Mouse (Mus musculus) A20 (cell line): ENCODE measurements around the gene Stx19.
A peak's percentile ranks its signal among the peaks of the same experiment; 100 is the strongest.

Experiments used
- DNase-seq: peaks from one replicate; pipeline ENCODE4 v3.0.0-alpha.2; 2011; ENCODE audit warnings: low read depth, low spot score

Stx19 gene

DNA sequence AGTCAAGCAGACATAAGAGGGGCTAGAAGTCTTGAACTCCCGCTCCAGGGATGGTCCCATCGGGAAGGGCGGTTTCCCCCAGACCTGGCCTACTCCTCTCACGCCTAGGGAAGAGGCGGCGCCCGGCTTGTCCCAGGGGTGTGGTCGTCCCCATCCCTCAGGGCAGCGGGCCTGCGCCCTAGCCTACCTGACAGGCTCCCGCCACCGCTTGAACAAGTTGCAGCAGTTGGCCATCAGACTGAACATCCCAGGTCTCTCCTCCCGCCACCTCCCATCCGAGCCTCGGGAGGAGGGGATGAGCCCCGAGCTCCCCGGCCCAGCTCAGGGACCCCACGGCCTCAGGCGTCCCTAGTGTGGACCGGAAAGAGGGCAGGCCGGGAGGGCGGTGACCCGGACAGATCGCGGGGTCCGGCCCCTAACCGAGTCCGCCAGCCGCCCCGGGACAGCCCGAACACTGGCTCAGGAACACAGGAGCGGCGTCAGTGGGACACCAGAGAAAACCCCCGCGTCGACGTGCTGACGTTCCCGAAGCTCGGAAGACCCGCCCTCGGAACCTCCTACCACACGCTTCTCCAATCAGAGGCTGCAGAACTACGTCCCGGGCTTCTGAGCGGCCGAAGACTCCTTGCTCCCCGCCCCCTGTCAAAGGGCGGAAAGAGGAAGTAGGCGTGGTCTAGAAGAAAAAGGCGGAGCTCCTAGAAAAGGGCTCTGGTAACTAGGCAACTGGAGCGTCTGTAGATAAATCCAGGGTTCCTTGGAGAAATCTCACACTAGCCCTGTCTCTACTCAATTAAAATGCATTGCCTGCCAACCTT, 32.2 kb downstream of the Stx19 start, which contains the start of gene Arl13b:
Gene Arl13b (minus strand): TSS at position 543 of the 815 bp plus-strand sequence.
- peak; percentile 96 for DNase-seq

DNA sequence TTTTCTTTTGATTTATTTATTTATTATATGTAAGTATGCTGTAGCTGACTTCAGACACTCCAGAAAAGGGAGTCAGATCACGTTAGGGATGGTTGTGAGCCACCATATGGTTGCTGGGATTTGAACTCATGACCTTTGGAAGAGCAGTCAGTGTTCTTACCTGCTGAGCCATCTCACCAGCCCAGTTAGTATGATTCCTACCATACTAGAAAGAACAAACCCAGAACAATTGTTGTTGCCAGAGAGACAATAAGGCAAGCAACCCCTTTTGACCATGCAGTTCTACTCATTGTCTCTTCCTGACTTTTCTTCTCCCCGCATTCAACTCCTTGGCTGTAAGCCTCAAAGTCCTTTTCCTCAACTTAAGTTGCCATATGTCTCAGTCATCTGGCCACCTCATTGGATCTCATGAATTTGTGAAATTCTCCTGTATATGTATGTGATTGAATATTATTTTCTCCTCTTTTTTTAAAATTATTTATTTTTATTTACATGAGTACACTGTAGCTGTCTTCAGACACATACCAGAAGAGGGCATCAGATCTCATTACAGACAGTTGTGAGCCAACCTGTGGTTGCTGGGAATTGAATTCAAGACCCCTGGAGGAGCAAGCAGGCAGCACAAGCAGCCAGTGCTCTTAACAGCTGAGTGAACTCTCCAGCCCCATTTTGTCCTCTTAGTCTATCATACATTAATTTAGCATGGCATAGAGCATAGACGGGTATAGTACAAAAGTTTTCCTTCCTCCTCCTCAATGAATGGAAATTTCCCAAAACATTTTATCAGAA, 38.2 kb downstream of the Stx19 start:
- DNase-seq, result no peak

DNA sequence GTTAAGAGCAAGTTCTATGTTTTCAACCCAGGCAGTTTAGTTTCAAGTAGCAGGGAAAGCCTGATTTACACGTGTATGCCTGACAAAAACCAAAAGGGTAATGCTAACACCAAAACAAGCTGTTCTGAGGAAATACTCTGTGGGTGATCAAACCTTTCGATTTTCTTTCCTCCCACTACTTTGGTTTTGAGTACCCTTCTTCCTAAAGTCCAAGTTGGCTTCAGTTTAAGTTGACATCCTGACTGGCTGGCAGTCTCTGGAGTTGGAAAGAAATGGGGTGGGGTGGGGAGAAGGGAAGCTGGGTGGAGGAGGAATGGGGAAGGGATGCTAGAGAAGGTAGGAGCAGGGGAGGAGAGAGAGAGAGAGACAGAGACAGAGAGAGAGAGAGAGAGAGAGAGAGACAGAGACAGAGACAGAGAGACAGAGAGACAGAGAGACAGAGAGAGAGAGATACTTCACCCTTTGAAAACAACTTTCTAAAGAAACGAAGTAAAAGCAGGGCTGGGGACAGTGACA, 39.2 kb downstream of the Stx19 start:
- DNase-seq, result no peak

DNA sequence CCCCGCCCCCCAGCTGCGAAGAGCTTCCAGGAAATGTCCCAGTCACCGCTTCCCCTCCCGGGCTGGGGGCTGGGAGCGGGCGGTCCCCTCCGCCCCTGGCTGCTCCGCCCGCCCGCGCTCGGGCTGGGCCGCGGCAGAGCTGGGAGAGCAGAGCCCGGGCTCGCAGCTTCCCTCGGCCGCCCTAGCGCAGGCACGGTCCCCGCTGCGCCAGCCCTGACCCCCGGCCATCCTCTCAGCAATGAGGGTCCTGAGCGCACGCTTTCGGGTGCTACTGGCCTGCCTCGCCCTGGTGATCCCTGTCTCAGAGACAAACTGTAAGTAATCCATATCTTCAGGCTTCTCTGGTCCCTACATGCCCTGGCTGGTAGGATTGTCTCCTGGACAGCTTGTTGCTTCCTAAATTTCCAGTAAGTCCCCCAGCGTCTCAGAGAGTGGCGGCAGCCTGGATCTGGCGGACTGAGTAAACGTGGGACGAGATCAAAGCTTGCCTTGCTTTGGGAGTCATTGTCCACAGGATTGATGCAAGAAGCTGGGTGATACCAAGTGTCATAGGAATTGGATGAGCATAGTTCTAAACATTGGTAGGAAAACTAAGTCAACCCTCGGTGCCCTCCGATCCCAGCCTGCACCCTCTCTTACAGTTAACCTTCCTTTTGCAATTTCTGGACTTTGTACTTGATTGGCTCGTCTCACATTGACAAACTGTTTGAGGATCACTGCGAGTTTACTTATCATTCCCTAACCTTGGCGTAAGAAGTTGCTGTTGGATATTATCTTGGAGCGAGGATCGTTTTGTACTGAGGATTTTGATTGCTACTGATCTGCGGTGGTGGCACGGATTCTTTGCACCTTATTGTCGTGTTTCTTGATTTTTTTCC, 40.0 kb downstream of the Stx19 start, which contains the start of gene Pros1:
Gene Pros1 (plus strand): TSS at position 117 of the 878 bp plus-strand sequence.
- no peak for DNase-seq

DNA sequence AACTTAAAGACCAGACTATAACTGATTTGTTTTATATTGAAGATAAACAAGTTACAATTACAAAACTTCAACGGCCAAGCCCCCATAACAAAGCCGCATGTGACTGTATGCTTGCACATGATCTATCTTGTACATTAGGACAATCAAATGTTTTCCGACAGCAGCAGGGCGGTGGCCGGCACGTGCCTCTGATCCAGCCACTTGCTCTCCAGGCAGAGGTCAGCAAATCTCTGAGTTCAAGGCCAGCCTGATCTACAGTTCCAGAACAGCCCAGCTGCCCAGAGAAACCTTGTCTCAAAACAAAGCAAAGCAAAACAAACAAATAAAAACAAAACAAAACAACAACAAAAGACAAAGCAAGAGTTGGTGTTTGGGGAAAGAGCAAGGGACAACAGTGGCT, 40.9 kb downstream of the Stx19 start:
- DNase-seq, result no peak

DNA sequence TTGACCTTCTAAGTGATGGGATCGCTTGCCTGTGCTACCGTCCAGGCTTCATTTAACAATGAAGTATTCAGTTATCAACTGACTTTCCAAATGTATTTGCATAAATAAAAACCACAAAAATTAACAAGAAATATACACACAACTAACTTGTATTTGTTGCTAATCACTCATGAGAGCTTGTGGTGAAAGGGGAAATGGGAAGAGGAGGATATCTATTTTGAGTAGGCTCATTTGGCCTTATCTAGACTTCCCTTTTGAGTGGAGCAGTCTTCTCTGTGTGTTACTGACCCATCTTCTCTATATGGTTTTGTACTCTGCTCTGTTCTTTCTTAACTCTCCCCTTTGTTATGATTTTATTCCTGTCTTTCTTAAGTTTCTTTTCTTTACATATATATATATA, 41.8 kb downstream of the Stx19 start:
- no peak for DNase-seq

DNA sequence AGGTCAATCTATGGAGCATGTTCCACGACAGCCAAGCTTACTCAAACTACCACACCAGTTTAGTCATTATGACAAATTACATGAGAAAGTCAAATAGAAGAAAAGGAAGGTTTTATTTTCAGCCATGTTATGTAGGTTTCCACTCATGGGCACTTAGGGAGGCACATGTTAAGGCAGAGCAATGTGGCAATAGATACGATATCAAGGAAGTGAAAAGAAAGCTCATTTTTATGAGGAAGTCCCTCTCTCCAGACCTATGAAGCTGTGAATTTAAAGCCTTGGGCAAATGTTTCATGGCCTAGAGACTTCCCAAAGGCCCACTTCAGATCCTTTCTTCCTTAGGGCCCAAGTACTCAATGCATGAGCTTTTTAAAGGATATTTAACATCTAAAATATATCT, 43.0 kb downstream of the Stx19 start:
- no peak for DNase-seq

DNA sequence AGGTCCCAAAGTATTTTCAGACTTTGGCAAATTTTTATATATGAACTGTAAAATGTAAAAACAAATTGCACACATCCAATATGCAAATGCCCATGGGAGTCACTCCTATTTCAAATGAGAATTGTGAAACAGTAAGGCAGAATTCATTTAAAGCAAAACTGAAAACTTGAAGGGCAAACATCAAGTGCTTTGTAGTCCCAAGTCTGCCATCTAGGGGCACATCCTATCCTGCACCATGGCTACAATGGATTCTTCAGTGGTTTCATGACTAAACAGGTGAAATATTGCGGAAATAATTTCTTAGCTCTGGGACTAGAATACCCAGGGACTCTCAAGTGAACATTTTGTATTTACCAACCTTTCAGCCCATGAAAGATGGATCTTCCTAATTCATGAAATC, 43.5 kb downstream of the Stx19 start:
- DNase-seq, result peak; percentile 18

DNA sequence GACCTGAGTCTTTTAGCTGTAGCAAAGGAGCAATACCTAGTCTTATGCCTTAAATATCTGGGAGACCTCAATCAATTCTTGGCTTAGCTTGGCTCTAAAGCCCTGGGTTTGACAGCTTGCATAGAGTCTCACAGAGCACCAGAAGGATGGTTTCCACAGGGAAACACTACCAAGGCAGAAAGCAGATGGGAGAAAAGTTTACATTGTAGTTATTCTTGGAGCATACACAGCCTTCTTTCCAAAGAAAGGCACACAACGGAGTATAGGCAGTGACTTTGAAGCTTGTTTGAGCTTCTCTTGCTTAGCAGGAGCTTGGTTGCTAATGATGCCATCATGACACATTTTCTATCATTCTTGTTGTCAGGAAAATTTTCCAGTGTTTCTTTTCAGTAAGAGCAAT, 45.7 kb downstream of the Stx19 start:
- DNase-seq, result no peak

DNA sequence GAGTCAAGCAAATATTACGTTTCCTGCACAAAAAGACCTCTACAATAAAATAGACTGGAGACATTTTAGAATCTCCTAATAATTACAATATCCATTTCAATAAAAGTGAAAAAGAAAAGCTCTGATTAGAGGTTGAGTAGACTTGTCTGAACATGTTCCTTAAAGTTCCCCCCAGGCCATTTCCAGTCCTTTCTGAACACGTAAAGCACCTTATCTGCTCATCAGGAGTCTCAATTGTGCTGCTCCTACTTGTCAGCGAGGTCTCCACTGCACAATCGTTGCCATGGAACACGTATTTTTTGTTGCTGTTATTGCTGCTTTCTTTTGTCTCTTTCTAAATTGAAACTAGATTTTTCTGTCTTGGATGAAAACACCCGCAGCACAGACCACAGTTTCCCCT, 47.0 kb downstream of the Stx19 start:
- no peak for DNase-seq

DNA sequence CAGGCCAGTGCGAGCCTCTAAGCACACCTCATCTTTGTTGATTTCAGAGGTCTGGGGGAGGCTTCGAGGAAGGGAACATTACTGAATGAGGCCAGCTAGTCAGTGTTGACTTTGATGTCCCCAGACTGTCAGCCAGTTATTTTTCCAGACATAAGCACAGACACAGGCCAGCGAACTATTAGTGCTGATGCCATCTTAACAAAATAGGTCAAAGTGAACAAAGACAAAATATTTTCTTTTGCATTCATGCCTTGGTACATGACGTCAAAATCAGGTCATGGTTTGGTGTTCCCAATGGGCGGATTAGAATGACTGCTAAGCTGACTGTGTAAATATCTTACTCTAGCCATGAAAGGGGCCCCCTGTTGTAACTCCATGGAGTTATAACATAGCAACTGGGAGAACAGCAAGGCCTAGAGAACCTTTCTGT, 58.2 kb downstream of the Stx19 start:
- no peak for DNase-seq

DNA sequence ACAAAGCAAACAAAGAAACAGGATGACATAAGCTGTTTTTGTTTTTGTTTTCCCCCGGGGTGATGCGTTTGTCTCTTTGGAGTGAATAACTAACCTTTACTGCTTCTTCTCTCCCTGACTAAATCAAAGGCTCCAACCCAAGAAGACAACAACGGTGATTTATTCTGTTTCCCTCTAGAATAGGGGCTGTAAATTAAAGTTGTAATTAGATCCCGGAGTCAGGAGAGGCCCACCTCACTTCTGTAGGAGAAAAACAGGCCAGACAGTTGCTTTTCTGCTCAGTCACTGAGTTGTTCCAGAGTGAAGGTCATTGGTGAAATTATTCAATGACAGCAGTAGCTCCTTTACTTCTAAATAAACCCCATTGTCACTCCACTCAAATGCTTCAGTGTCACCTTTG, 58.7 kb downstream of the Stx19 start:
- no peak for DNase-seq
